Mouse (Mus musculus): ENCODE data around the gene Higd1a. TPM values are rescaled to one million over a fixed set of nuclear protein-coding genes. Genes with fewer than 3 reads are reported as not detected.

Gene Higd1a
- polyA plus RNA-seq (2015; fragmentation: Nextera tagmentation; extraction: Ambion mirVana), result 144 and 145 TPM in 2 replicates

DNA sequence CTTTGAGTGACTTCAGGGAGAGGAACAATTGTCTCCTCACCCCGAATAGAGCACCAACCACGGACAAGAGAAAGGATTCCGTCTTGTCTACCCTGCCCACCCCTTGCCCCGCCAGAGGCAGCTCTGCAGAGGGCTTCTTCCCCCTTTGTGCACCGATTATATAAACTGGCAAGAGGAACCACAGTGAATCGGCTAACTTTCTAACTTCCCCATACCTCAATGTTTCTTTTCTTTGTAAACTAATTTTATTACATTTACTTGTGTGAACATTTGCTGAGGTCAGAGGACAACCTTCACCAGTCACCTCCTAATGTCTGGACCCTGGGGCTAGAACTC lies at the start of gene Higd1a:
Gene Higd1a (minus strand): TSS at position 210 of the 336 bp plus-strand sequence.
- no peaks in the 10 kb centered on the region; the same call in 1 of the 2 replicates for H3K36me3 ChIP-seq
- H3K9me3 ChIP-seq, result no peaks in the 10 kb centered on the region
- WGBS, result 13% methylated on average over 6 of the region's 6 CpGs
- peak within 1 kb of the TSS; percentile 91 for H3K4me2 ChIP-seq
- peak within 1 kb of the TSS; percentile 90 for H3K9ac ChIP-seq
- no peaks in the 10 kb centered on the region for H3K27me3 ChIP-seq
- no peak for ATAC-seq (ENCODE audit: low FRiP score)
- peaks cover 23% of the 10 kb centered on the region for H3K4me1 ChIP-seq (replicated peaks)
- peak within 1 kb of the TSS; percentile 84 for H3K4me3 ChIP-seq
- peak within 1 kb of the TSS; percentile 97 for H3K27ac ChIP-seq

DNA sequence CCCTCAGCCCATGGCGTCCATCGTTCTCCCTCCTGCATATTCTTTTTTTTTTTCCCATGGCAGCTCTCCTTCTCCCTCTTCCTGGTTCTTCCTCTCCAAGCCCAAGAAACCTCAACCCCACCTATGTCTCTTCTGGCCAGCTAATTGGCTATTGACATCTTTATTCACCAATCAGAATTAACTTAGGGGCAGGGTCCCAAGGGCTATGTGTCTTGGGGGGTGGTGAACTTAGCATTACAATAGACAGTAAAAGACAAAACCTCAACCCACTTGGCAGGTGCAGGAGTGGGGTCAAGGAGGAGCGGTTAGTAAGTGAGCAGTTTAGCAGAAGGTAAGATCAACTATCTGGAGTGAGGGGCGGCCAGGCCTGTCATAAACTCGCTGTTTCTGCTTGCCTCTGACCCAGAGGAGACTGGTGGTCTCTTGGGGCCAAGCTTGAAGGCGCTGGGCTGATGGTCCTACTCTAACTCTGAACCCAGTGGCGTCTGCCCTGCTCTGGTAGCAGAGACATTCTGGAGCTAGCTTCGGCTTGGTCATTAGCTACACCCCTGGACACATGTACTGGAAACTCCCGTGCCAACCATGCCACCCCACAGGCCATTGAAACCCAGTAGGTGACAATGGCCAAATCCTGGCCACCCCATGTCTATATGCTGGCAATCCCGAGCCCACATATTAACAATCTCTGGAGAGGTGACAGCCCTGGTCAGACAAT lies 49.4 kb upstream of the Higd1a start:
- no peak overlapping the region for H3K4me3 ChIP-seq
- no peak for ATAC-seq (ENCODE audit: low FRiP score)
- no peak overlapping the region for H3K9ac ChIP-seq
- no peak overlapping the region for H3K27ac ChIP-seq
- H3K4me1 ChIP-seq (replicated peaks), result no peaks in the 10 kb centered on the region
- H3K27me3 ChIP-seq, result no peaks in the 10 kb centered on the region
- WGBS, result 76% methylated on average over 10 of the region's 10 CpGs
- H3K4me2 ChIP-seq, result no peak overlapping the region
- H3K9me3 ChIP-seq, result no peaks in the 10 kb centered on the region
- H3K36me3 ChIP-seq, result no peaks in the 10 kb centered on the region

DNA sequence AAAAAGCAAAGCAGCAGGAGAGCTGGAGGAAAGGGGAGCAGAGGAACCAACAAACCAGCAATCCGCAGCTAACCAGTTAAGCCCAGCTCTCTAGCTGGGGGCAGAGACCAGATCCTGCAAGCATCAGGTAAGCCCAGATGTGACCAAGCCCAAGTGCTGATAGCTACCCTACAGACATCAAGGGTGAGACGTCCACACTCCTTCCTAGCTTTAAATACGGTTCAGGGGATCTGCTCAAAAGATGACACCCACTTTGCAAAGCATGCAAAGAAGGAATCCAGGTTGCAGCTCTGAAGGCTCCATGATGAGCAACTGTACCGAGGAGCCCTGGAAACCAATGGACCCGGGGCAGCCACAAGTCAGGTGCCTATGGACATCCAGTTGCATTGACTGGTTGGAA lies 48.3 kb upstream of the Higd1a start:
- Histone ChIP-seq H3K27me3 (no peaks in the 10 kb centered on the region), H3K9ac (no peak overlapping the region), H3K36me3 (no peaks in the 10 kb centered on the region), H3K27ac (no peak overlapping the region), H3K9me3 (no peaks in the 10 kb centered on the region), H3K4me2 (no peak overlapping the region), H3K4me3 (no peak overlapping the region), H3K4me1 (replicated peaks) (no peaks in the 10 kb centered on the region)
- ATAC-seq (ENCODE audit: low FRiP score), result no peak
- 89% methylated on average over 5 of the region's 5 CpGs for WGBS

DNA sequence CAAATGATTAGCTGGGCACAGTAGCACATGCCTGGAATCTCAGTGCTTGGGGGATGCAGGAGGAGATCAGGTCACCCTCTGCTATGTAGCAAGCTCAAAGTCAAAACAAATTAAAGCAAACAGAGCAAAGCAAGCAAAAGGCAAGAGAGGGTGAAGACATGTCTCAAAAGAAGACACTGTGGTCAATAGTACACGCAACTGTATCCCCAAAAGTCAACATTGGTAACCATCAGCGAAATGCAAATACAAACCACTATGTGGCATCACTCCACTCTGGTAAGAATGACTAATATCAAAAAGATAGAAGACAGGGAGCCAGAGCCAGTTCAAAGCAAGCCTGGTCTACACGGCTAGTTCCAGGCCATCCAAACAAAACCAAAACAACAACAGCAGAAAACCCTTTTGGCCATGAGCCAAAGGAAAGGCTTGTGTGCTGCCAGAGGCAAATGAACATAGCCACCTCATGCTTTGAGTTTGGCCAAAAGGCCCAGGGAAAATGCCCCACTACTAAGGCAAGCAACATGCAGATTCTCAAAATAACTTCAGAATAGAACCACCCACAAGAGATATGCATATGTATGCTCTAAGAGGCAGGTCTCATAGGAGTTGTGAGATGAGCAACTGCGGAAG lies 47.5 kb upstream of the Higd1a start:
- Histone ChIP-seq H3K27ac (no peak overlapping the region), H3K4me1 (replicated peaks) (no peaks in the 10 kb centered on the region), H3K4me3 (no peak overlapping the region), H3K36me3 (no peaks in the 10 kb centered on the region), H3K27me3 (no peaks in the 10 kb centered on the region), H3K9me3 (no peaks in the 10 kb centered on the region), H3K4me2 (no peak overlapping the region), H3K9ac (no peak overlapping the region)
- ATAC-seq (ENCODE audit: low FRiP score), result no peak
- WGBS, result 86% methylated on average over 4 of the region's 4 CpGs

DNA sequence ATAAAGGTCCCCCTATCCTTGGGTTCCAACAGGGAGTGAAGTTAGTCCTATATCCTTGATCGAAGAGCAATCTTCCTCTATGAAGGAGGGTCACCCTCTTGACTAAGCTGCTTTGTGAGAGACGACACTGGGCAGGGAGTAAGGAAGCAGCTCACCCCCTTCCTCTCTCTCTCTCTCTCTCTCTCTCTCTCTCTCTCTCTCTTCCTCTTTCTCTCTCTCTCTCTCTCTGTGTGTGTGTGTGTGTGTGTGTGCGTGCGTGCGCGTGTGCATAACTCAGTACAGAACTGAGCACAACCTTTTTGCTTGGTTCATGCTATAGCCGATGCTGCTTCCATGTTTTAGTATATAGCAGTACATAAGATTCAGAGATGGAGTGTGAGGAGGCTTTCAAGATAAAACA lies 46.8 kb upstream of the Higd1a start:
- H3K9ac ChIP-seq, result no peak overlapping the region
- H3K27ac ChIP-seq, result no peak overlapping the region
- H3K27me3 ChIP-seq, result no peaks in the 10 kb centered on the region
- no peak overlapping the region for H3K4me3 ChIP-seq
- H3K36me3 ChIP-seq, result no peaks in the 10 kb centered on the region
- no peaks in the 10 kb centered on the region for H3K9me3 ChIP-seq
- no peak overlapping the region for H3K4me2 ChIP-seq
- no peak for ATAC-seq (ENCODE audit: low FRiP score)
- 93% methylated on average over 7 of the region's 7 CpGs for WGBS
- no peaks in the 10 kb centered on the region for H3K4me1 ChIP-seq (replicated peaks)

- Histone ChIP-seq H3K4me2 (no peak overlapping the region), H3K36me3 (no peaks in the 10 kb centered on the region), H3K9me3 (no peaks in the 10 kb centered on the region), H3K4me3 (no peak overlapping the region), H3K9ac (no peak overlapping the region), H3K27ac (no peak overlapping the region), H3K27me3 (no peaks in the 10 kb centered on the region), H3K4me1 (replicated peaks) (no peaks in the 10 kb centered on the region)
- 88% methylated on average over 4 of the region's 4 CpGs for WGBS
- no peak for ATAC-seq (ENCODE audit: low FRiP score)
Observed at GRCm38 (mm10) chr9:121904319-121904718, 46.2 kb upstream of the Higd1a start.

GRCm38 (mm10) chr9:121903476-121904305 lies 45.5 kb upstream of the Higd1a start:
- no peaks in the 10 kb centered on the region for H3K4me1 ChIP-seq (replicated peaks)
- 79% methylated on average over 8 of the region's 8 CpGs for WGBS
- H3K27ac ChIP-seq, result no peak overlapping the region
- H3K36me3 ChIP-seq, result no peaks in the 10 kb centered on the region
- ATAC-seq (ENCODE audit: low FRiP score), result no peak
- no peak overlapping the region for H3K9ac ChIP-seq
- no peaks in the 10 kb centered on the region for H3K27me3 ChIP-seq
- no peak overlapping the region for H3K4me2 ChIP-seq
- no peak overlapping the region for H3K4me3 ChIP-seq
- no peaks in the 10 kb centered on the region for H3K9me3 ChIP-seq

DNA sequence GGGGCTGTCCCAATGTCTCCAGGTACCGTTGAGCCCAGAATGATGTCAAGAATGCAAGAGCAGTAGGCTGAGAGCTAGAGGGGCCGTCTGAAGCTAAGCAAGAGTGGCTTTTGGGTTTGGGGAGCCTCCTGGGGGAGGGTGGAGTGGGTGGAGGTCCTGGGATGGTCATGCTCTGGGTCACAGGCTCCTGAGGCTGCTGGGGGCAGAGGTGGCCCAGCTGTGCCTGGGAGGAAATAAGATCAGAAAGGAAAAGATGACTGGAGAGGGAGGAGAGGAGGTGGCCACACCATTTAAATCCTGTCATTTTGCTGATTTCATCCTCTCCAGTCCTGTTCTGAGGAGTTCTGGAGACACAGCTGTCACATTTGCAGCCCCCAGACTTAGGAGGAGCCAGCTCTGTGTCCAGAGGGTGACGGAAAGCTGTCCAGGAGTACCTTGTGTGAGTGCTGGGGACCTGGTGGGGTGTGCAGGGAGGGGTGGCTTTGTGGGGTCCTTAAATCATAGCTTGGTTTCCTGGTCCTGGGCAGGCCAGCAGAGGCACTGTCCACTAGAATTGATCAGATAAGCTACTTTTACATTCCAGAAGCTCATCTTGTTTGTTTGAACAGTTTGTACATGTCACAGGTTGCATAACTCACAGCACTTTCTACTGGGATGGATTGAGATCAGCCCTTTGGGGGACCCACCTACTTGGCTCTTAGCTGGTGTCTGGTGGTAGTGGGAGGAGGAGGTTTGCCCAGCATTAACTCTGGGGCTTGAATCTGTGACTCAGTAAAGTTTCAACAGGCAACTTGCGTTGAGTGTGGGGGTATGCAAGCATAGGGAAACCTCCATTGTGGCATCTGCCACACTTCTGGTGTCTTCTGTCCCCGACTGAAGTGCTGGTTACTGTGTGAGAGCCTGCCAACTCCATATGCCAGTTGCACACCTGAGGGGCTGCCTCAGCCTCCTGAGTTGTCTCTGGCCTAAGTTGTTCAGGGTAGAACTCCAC lies 43.8 kb upstream of the Higd1a start:
- Histone ChIP-seq H3K4me1 (replicated peaks) (no peaks in the 10 kb centered on the region), H3K27ac (no peak overlapping the region), H3K27me3 (no peaks in the 10 kb centered on the region), H3K9ac (no peak overlapping the region), H3K9me3 (no peaks in the 10 kb centered on the region), H3K36me3 (no peaks in the 10 kb centered on the region), H3K4me2 (no peak overlapping the region), H3K4me3 (no peak overlapping the region)
- WGBS, result 76% methylated on average over 5 of the region's 5 CpGs
- ATAC-seq (ENCODE audit: low FRiP score), result no peak

GRCm38 (mm10) chr9:121900282-121900855 lies 42.2 kb upstream of the Higd1a start:
- no peaks in the 10 kb centered on the region for H3K27me3 ChIP-seq
- no peak overlapping the region for H3K27ac ChIP-seq
- no peaks in the 10 kb centered on the region for H3K4me1 ChIP-seq (replicated peaks)
- 86% methylated on average over 5 of the region's 5 CpGs for WGBS
- no peak overlapping the region for H3K4me3 ChIP-seq
- no peaks in the 10 kb centered on the region for H3K9me3 ChIP-seq
- H3K9ac ChIP-seq, result no peak overlapping the region
- no peak for ATAC-seq (ENCODE audit: low FRiP score)
- H3K4me2 ChIP-seq, result no peak overlapping the region
- H3K36me3 ChIP-seq, result no peaks in the 10 kb centered on the region

- Histone ChIP-seq H3K36me3 (no peaks in the 10 kb centered on the region), H3K4me1 (replicated peaks) (no peaks in the 10 kb centered on the region), H3K9ac (no peak overlapping the region), H3K27ac (no peak overlapping the region), H3K9me3 (no peaks in the 10 kb centered on the region), H3K4me3 (no peak overlapping the region), H3K4me2 (no peak overlapping the region), H3K27me3 (no peaks in the 10 kb centered on the region)
- 69% methylated on average over 6 of the region's 6 CpGs for WGBS
- ATAC-seq (ENCODE audit: low FRiP score), result no peak
Observed at GRCm38 (mm10) chr9:121899306-121899705, 41.1 kb upstream of the Higd1a start.

DNA sequence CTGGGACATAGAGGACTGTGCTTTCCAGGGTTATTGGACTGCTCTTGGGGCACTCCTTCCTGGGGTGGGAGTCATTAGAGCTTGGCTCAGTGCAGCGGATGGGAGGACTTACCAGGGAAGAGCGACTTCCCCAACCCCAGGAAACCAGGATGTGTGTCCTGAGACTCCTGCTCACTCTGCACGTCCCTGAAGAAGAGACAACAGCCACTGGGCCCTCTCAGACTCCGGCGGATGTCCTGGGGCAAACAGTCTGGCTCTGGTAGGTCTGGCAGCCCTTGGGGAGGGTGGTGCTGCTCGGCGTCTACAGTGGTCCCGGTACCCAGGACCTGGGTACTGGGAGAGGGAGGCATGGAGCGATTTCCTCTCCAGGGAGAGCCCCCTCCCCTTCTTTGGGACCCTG lies 40.1 kb upstream of the Higd1a start, which contains the start of gene Ackr2:
Gene Ackr2 (plus strand): TSS at position 111 of the 400 bp plus-strand sequence.
- Histone ChIP-seq H3K4me1 (replicated peaks) (no peaks in the 10 kb centered on the region), H3K4me3 (no peak within 1 kb of the TSS), H3K36me3 (no peaks in the 10 kb centered on the region), H3K4me2 (no peak within 1 kb of the TSS), H3K9ac (no peak within 1 kb of the TSS), H3K9me3 (no peaks in the 10 kb centered on the region), H3K27me3 (no peaks in the 10 kb centered on the region), H3K27ac (no peak within 1 kb of the TSS)
- 85% methylated on average over 9 of the region's 9 CpGs for WGBS
- ATAC-seq (ENCODE audit: low FRiP score), result no peak
